Mouse (Mus musculus) limb, embryonic 11.5 days (tissue): ENCODE measurements around the gene Klhl26. TPM values are rescaled to one million over a fixed set of nuclear protein-coding genes. Genes with fewer than 3 reads are reported as not detected.
A peak's percentile ranks its signal among the peaks of the same experiment; 100 is the strongest.
"Not testable (repeated sequence)": the region's sequence is repeated elsewhere in the genome, so short reads cannot be mapped to it uniquely, and the experiment has no call there.

Source experiments
- ATAC-seq: fragments of 200-750 bp; cut with Nextera tagmentation; 2 replicates; pipeline ENCODE4 v1.8.0; 2017; ENCODE audit warnings: low read depth; ENCODE audit not compliant: insufficient number of reproducible peaks, low FRiP score, low TSS enrichment
- DNase-seq: peaks from one replicate; pipeline ENCODE4 v3.0.0-alpha.2; 2015; ENCODE audit warnings: low spot score
- H3K27ac ChIP-seq: fragments of 300-500 bp; sonication (generic); replicated peaks from 2 replicates; pipeline ENCODE4 v1.5.1; 2014; ENCODE audit warnings: low read depth, mild to moderate bottlenecking, low read length
- H3K27me3 ChIP-seq: fragments of 300-500 bp; sonication (generic); 2 replicates; pipeline ENCODE4 v1.6.1; 2014; ENCODE audit warnings: mild to moderate bottlenecking, low read length, mixed read lengths; ENCODE audit not compliant: control insufficient read depth, insufficient read depth
- H3K36me3 ChIP-seq: fragments of 300-500 bp; sonication (generic); 2 replicates; pipeline ENCODE4 v1.6.1; 2014; ENCODE audit warnings: mild to moderate bottlenecking, low read length, moderate library complexity, mixed read lengths; ENCODE audit not compliant: control insufficient read depth, insufficient read depth
- H3K4me1 ChIP-seq: fragments of 300-500 bp; sonication (generic); 2 replicates; pipeline ENCODE4 v1.6.1; 2014; ENCODE audit warnings: low read length, mixed read lengths; ENCODE audit not compliant: control insufficient read depth, insufficient read depth
- H3K4me2 ChIP-seq: fragments of 300-500 bp; sonication (generic); 2 replicates; pipeline ENCODE4 v1.6.1; 2014; ENCODE audit warnings: low read depth, mild to moderate bottlenecking, moderate library complexity; ENCODE audit not compliant: severe bottlenecking
- H3K4me3 ChIP-seq: fragments of 300-500 bp; sonication (generic); 2 replicates; pipeline ENCODE4 v1.5.1; 2014; ENCODE audit warnings: low read depth, low read length
- H3K9ac ChIP-seq: fragments of 300-500 bp; sonication (generic); 2 replicates; pipeline ENCODE4 v1.6.1; 2014; ENCODE audit warnings: mild to moderate bottlenecking, low read length
- H3K9me3 ChIP-seq: fragments of 300-500 bp; sonication (generic); 2 replicates; pipeline ENCODE4 v1.6.1; 2016; ENCODE audit warnings: low read length; ENCODE audit not compliant: control insufficient read depth
- WGBS: fragments of 180-500 bp; shearing (Covaris S2); extraction: QIAGEN DNeasy Blood & Tissue Kit; methylation state at CpG from one replicate; pipeline ENCODE4 v1.1.7; 2014; 5-methylcytosine and 5-hydroxymethylcytosine counted together
- polyA plus RNA-seq: library from polyadenylated mRNA; unstranded; fragments of >200 nt; fragmentation: Nextera tagmentation; extraction: Ambion mirVana; gene quantifications from 2 replicates; pipeline ENCODE4 v1.2.1, GENCODE M21; 2014

Gene Klhl26
- polyA plus RNA-seq, 1 experiment from 2014 or later, result 18.9 TPM

GRCm38 (mm10) chr8:70511770-70512169 is 35.0 kb upstream of the Klhl26 start:
- Histone ChIP-seq H3K4me2 (no peak overlapping the region), H3K4me1 (peaks cover 8% of the 10 kb centered on the region), H3K4me3 (no peak overlapping the region), H3K27ac (no peak overlapping the region), H3K36me3 (peaks cover 12% of the 10 kb centered on the region; the same call in 1 of the 2 replicates), H3K9me3 (no peaks in the 10 kb centered on the region), H3K9ac (no peak overlapping the region), H3K27me3 (no peaks in the 10 kb centered on the region)
- WGBS, result 97% methylated on average over 2 of the region's 2 CpGs
- ATAC-seq, result no peak
- DNase-seq, result no peak

- not testable (repeated sequence) for H3K9me3 ChIP-seq, H3K27ac ChIP-seq, H3K27me3 ChIP-seq, DNase-seq, H3K4me1 ChIP-seq, ATAC-seq, H3K9ac ChIP-seq
- peaks cover 12% of the 10 kb centered on the region; the same call in 1 of the 2 replicates for H3K36me3 ChIP-seq
- peak overlapping the region; percentile 98; the same call in 1 of the 2 replicates for H3K4me2 ChIP-seq
- WGBS, result 88% methylated on average over 6 of the region's 6 CpGs
- H3K4me3 ChIP-seq, result peak overlapping the region; percentile 97
These were observed 34.4 kb upstream of the Klhl26 start for GRCm38 (mm10) chr8:70511174-70511573.

GRCm38 (mm10) chr8:70510228-70510915 is 33.6 kb upstream of the Klhl26 start, which contains the start of gene Uba52:
TSS of gene Uba52 (minus strand) at chr8:70510801.
- Histone ChIP-seq H3K27ac (peak within 1 kb of the TSS; percentile 84), H3K9ac (peak within 1 kb of the TSS; percentile 96), H3K4me3 (peak within 1 kb of the TSS; percentile 97), H3K36me3 (peaks cover 12% of the 10 kb centered on the region; the same call in 1 of the 2 replicates), H3K9me3 (no peaks in the 10 kb centered on the region), H3K27me3 (no peaks in the 10 kb centered on the region), H3K4me1 (peaks cover 17% of the 10 kb centered on the region), H3K4me2 (peak within 1 kb of the TSS; percentile 98)
- DNase-seq, result peak; percentile 96
- peak; percentile 71 for ATAC-seq
- WGBS, result 1% methylated on average over 74 of the region's 74 CpGs

- Histone ChIP-seq H3K36me3 (peaks cover 12% of the 10 kb centered on the region; the same call in 1 of the 2 replicates), H3K27me3 (no peaks in the 10 kb centered on the region), H3K4me1 (peaks cover 26% of the 10 kb centered on the region), H3K9ac (peak overlapping the region; percentile 96), H3K4me3 (peak overlapping the region; percentile 97), H3K27ac (peak overlapping the region; percentile 84; the same call in 1 of the 2 replicates), H3K9me3 (no peaks in the 10 kb centered on the region), H3K4me2 (peak overlapping the region; percentile 98)
- WGBS, result 10% methylated on average over 25 of the region's 25 CpGs
- DNase-seq, result no peak
- no peak for ATAC-seq
These were observed 32.6 kb upstream of the Klhl26 start for GRCm38 (mm10) chr8:70509281-70509952.

GRCm38 (mm10) chr8:70507027-70507393 is 30.2 kb upstream of the Klhl26 start:
- H3K4me2 ChIP-seq, result no peak overlapping the region
- ATAC-seq, result no peak

GRCm38 (mm10) chr8:70506328-70507026 is 29.7 kb upstream of the Klhl26 start, which contains the start of gene Rex1bd:
TSS of gene Rex1bd (minus strand) at chr8:70506752.
- ATAC-seq, result peak; percentile 87
- 2% methylated on average over 40 of the region's 40 CpGs for WGBS
- peaks cover 50% of the 10 kb centered on the region for H3K4me1 ChIP-seq

More at GRCm38 (mm10) chr8:70507027-70507393, 30.2 kb upstream of the Klhl26 start:
- Histone ChIP-seq H3K36me3 (peaks cover 12% of the 10 kb centered on the region; the same call in 1 of the 2 replicates), H3K27ac (no peak overlapping the region), H3K9ac (no peak overlapping the region), H3K9me3 (no peaks in the 10 kb centered on the region), H3K4me3 (no peak overlapping the region), H3K27me3 (0 out of 2 replicates have a peak, but pooled peaks cover 1% of the 10 kb centered on the region), H3K4me1 (peaks cover 47% of the 10 kb centered on the region)
- WGBS, result 63% methylated on average over 5 of the region's 5 CpGs
- DNase-seq, result no peak

GRCm38 (mm10) chr8:70505698-70506327 is 29.0 kb upstream of the Klhl26 start:
- DNase-seq, result no peak
- ATAC-seq, result peak; percentile 33
- H3K4me2 ChIP-seq, result peak overlapping the region; percentile 84
- H3K27ac ChIP-seq, result peak overlapping the region; percentile 32; the same call in 1 of the 2 replicates
- H3K4me1 ChIP-seq, result peaks cover 53% of the 10 kb centered on the region
- H3K9me3 ChIP-seq, result no peaks in the 10 kb centered on the region
- peaks cover 12% of the 10 kb centered on the region; the same call in 1 of the 2 replicates for H3K36me3 ChIP-seq
- peak overlapping the region; percentile 45 for H3K4me3 ChIP-seq
- 0 out of 2 replicates have a peak, but pooled peaks cover 2% of the 10 kb centered on the region for H3K27me3 ChIP-seq
- peak overlapping the region; percentile 64 for H3K9ac ChIP-seq
- WGBS, result 36% methylated on average over 32 of the region's 32 CpGs

More at GRCm38 (mm10) chr8:70506328-70507026, 29.7 kb upstream of the Klhl26 start, which contains the start of gene Rex1bd:
- Histone ChIP-seq H3K4me2 (peak within 1 kb of the TSS; percentile 84), H3K36me3 (peaks cover 12% of the 10 kb centered on the region; the same call in 1 of the 2 replicates), H3K4me3 (peak within 1 kb of the TSS; percentile 45), H3K9ac (peak within 1 kb of the TSS; percentile 64), H3K9me3 (no peaks in the 10 kb centered on the region), H3K27me3 (0 out of 2 replicates have a peak, but pooled peaks cover 2% of the 10 kb centered on the region), H3K27ac (peak within 1 kb of the TSS; percentile 32)
- DNase-seq, result peak; percentile 97
